Mouse (Mus musculus) CD4-positive helper T cell, adult 2 months (primary cell): ENCODE measurements around the gene Bicdl1.

Source experiments
- DNase-seq: peaks from one replicate; pipeline ENCODE4 v3.0.0-alpha.2; 2012; ENCODE audit warnings: low read depth, missing footprints, low spot score

Bicdl1 gene

GRCm38 (mm10) chr5:115667894-115668293 is 63.5 kb downstream of the Bicdl1 start:
- DNase-seq: no peak

DNA sequence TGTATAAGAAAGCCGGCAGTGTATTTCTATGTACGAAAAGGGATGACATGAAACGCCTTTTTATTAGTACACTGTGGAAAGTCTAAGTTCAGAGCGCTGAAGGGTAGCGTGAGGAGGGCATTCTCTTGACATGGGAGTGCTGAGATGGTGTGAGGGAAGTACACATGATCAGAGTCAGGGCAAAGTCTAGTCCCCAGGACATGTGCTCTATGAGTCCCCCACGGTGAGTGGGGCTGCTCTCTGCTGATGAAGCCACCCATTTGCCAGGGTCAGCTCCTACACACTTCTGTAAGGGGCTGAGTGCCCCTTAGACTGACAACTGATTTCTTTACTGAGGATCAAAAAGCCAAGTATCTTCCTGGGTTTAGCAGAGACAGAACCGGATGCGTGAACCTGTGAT is 64.2 kb downstream of the Bicdl1 start:
- DNase-seq: no peak

- no peak for DNase-seq
These were observed 64.9 kb downstream of the Bicdl1 start for GRCm38 (mm10) chr5:115666366-115667065.

DNA sequence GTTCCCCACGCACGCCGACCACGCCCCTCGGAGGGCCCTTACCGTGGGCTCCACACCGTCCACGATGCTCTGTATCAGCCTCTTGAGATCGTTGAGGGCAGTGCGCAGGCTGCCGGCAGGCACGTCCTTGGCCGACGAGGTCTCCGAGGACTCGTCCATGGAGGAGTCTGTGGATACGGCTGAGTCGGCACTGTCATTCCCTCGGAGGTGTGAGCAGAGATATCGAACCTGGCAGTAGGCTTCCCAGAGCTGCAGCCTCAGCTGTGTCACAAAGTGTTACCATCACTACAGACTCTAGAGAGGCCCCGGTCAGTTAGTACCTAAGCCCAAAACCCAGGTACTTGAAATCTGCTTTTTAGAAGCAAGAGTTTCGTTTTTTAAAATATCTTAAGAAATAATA is 68.8 kb downstream of the Bicdl1 start:
- no peak for DNase-seq

DNA sequence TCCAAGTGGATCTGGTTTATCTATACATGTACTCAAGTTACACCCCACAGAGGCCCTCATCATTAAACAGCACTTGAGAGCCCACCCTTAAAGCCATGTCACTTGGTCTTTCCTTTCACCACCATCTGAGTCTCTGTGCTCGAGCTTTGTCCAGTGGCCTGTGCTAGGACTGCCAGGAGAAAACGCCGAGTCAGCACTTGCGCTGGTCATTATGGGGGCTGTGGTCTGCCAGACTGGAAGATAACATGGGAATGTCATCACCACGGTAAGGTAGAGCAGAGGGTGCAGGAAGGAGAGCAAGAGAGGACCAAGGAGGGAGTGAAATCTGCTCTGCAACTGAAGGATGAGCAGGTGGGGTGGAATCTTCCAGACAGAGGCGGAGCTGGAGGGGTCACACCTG is 73.1 kb downstream of the Bicdl1 start:
- DNase-seq: no peak

GRCm38 (mm10) chr5:115657234-115657633 is 74.2 kb downstream of the Bicdl1 start:
- DNase-seq: no peak

DNA sequence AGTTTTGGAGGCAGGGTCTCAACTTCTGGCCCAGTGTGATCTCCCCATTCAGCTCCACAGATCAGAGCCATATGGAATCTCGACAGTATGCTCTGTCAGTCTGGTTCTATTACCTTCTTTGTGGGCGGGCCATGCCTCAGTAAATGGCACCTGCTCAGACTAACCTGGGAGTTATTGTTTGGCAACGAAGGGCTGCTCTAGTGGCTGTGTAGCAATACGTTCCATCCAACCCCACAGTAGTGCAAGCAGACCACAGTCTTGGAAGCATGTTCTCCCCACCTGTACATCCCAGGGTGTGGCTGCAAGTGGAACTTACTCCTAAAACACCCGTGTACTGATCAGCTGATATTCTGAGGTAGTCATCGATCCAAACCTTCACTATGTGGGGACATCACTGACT is 74.7 kb downstream of the Bicdl1 start:
- DNase-seq: no peak

- DNase-seq: no peak
These were observed 77.6 kb downstream of the Bicdl1 start for GRCm38 (mm10) chr5:115653776-115654175.

DNA sequence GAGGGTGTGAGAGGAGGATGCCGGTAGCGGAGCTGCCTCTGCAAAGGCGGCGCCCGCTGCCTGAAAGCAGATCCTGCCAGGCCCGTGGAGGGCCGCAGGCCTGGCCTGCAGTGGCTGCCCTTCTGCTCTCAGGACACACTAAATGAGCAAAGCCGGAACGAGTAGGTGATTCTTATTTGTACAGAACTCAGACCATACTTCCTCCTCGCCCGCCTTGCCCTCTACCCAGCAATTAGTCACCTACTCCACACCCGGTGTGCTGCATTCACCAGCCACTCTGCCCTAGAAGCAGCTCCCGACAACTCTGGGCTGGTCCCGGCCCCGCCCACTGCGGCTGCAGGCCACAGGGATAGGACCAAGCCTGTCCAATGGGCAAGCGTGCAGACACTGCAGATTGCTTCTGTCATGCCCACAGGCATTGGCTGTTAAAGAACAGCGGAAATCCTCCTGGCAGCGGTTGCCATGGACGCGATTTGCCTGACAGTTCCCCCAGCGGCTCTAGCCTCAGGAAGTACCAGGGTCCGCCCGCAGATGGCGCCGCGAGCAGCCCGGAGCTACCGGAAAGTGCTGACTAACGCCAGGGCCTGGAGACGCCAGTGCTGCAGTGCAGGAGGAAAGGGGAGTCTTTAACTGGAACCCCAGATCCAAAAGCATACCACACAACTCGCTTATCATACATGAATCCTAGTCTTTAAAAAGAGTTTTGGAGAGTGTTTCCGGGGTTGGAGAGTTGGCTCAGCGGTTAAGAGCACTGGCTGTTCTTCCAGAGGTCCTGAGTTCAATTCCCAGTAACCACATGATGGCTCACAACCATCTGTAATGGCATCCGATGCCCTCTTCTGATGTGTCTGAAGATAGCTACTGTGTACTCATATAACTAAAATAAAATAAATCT is 78.5 kb downstream of the Bicdl1 start:
- DNase-seq: peak; percentile 99

DNA sequence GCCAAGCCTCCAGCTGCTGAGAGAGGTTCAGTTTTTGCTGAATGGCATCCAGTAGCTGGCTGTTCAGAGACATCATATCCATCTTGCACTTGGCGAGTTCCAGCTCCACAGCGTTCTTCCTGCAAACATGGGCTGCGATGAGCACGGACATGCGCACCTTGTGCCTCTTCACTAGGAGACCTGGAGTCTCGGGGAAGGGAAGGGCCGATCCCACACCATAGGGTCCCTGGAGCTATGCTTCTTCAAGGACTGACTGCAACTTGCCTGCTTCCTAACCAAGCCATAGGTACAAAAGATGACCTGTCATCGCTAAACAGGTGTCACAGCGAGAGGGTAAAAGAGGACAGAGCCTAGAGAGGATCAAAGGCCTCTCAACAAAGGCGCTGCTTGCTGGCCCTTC is 79.6 kb downstream of the Bicdl1 start:
- no peak for DNase-seq

DNA sequence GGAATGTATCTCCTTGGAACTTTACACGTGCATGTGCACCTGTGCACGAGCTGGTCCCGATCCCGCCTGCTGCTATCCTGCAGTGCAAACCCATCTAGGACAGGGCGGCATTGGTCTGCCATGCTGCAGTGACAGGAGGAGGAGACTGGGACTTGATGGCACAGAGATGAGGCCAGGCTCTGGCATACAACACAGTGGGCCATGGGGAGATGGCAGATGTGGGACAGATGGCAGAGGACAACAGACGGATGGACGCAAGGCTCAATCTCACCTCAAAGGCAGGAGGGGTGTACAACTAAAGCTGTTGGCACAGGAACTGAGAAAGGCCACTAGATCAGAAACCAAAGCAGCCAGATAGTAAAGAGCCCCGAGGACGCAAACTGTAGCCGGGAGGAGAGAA is 80.5 kb downstream of the Bicdl1 start:
- no peak for DNase-seq

GRCm38 (mm10) chr5:115649699-115650098 is 81.7 kb downstream of the Bicdl1 start:
- DNase-seq: no peak

DNA sequence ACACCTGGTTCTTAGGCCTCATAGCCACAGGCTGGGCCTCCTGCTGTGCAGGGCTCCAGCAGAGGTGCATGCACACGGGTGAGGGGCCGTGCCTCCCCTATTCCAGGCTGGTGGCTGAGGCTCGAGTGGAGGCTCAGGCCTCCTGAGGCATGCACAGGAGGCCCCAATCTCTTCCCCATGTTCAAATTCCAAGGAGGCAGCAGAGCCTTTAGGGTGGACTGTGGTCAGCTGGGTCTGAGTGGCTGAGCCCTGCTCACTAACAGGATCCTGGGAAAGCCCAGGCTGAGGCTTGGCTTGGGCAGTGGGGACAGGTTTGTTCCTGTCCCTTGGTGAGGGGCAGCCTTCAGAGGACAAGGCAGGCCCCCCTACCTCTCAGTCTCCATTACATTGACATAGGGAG is 82.5 kb downstream of the Bicdl1 start:
- DNase-seq: no peak

DNA sequence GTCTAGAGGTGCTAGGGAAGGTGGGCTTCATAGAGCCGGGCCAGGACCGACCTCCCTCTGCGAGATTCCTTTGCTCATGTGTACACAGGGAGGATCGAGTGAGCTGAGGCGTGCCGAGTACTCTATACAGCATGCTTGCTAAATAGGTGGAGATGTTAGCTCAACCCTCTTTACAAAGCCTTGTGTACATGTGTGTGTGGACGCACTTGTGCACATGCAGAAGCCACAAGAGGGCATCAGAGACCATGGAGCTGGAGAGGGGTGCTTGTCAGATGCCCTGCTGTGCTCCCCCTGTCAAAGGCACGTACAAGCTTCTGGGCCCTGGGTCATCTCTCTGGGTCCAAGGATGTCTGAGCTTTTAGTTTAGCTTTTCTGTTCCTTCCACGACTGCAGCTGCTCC is 87.2 kb downstream of the Bicdl1 start:
- DNase-seq: no peak

DNA sequence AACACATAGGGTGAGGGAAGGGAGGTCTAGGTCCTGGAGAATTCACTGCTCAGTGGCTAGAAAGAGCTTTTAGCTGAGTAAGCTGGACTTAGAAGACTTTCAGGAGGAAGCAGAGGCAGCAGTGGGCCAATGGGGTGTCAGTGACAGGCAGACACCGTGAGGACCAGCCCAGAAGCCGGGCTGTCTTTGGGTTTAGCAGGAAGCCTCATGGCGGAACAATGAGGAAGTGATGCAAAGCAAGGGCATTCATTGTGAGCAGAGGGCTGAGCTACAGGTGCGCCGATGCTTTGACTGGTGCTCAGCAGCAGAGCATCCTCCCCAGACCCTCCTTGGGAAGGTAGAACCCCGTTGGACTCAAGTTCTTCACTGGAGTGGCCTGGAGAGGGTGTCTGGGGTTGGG is 95.9 kb downstream of the Bicdl1 start:
- peak; percentile 49 for DNase-seq

DNA sequence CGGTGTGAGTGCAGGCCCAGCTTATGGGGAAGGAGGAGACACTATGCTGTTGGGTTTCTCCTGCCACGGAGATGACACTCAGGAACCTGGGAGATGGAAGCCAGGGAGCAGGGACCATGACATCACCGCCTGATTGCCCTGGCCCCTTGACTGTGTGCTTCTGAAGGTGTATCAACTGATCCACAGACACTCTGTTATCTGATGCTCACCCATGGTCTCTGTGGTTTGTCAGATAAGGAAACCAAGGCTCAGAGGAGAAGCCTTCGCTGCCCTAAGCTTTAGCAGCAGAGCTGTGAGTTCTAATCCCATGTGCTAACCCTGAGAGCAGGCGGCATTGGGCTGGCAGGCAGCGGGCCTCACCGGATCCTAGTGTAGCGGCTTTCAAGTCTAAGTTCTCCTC is 97.4 kb downstream of the Bicdl1 start:
- DNase-seq: no peak

DNA sequence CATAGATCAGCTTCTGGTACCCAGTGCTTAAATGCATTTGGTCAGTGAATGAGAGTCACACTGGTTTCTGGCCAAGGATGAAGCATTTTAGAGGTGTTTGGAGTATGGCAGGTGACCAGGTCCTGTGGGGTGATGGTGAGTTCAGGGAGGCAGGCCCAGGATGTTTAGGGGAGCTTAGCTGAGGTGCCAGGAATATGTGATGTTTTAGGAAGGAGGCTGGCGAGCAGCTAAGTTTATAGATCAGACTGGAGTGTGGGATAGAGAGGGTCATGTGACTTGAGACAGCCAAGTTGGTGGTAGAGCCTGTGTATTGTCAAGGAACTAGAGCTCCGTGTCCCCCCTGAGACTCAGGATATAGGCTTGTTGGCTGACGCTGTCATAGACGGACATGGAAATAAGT is 98.4 kb downstream of the Bicdl1 start:
- no peak for DNase-seq

GRCm38 (mm10) chr5:115632358-115632714 is 99.1 kb downstream of the Bicdl1 start:
- peak; percentile 46 for DNase-seq

DNA sequence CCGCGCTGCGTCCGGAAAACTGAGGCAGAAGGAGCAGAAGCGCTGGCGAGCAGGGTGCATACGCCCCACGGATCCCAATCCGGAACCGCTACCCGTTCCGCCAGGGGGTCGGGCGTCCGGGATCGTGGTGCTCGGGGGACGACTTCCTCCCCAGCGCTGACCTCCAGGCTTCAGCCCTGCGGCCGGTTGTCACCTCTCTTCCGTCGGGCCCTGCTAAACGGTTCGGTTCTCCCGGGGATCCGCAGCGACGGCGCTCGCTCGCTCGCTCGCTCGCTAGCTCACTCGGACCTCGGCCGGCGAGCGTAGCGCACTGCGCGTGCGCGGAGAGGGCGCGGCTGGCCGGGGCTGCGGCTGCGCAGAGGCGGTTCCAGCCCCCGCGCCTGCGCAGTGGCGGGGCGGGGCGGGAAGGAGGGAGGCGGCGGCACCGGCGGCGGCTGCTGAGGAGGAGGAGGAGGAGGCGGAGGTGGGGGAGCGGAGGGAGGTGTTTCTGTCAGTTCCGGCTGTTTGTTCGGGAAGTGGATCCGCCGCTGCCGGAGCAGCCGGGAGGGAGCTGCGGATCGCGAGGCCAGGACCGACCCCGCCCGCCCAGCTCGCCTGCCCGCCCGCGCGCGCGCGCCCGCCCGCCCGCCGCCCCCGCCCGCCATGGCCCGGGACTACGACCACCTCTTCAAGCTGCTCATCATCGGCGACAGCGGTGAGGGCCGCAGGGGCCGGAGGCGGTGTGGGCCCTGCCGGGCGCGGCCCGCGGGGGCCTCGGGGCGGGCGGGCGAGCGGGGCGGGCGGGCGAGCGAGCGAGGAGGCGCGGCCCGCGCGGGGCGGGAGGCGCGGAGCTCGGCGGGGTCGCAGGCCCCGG is 99.7 kb downstream of the Bicdl1 start, which contains the start of gene Rab35:
Rab35 (plus strand) TSS at position 404 of the 853 bp plus-strand sequence.
- DNase-seq: peak; percentile 95

GRCm38 (mm10) chr5:115630291-115630690 is 101.1 kb downstream of the Bicdl1 start:
- DNase-seq: no peak

- DNase-seq: no peak
These were observed 101.7 kb downstream of the Bicdl1 start for GRCm38 (mm10) chr5:115629672-115630071.

- DNase-seq: no peak
These were observed 103.3 kb downstream of the Bicdl1 start for GRCm38 (mm10) chr5:115628083-115628482.
